Mouse (Mus musculus) embryonic facial prominence, embryonic 11.5 days (tissue): Measurements from ENCODE around the gene Kcnc1. TPM values are rescaled to one million over a fixed set of nuclear protein-coding genes. Genes with fewer than 3 reads are reported as not detected.

Experiments used
- ATAC-seq: fragments of 200-750 bp; cut with Nextera tagmentation; replicated peaks from 2 replicates; pipeline ENCODE4 v1.8.0; 2017; ENCODE audit warnings: low read depth; ENCODE audit not compliant: insufficient number of reproducible peaks, low FRiP score, low TSS enrichment
- DNase-seq: peaks from one replicate; pipeline ENCODE4 v3.0.0-alpha.2; 2015; ENCODE audit warnings: low spot score
- H3K27ac ChIP-seq: fragments of 300-500 bp; sonication (generic); replicated peaks from 2 replicates; pipeline ENCODE4 v1.5.1; 2014; ENCODE audit warnings: mild to moderate bottlenecking, low read depth, low read length, control low read depth
- H3K27me3 ChIP-seq: fragments of 300-500 bp; sonication (generic); 2 replicates; pipeline ENCODE4 v1.6.1; 2014; ENCODE audit warnings: mild to moderate bottlenecking, low read length, moderate library complexity, mixed read lengths; ENCODE audit not compliant: control insufficient read depth, insufficient read depth
- H3K36me3 ChIP-seq: fragments of 300-500 bp; sonication (generic); replicated peaks from 2 replicates; pipeline ENCODE4 v1.6.1; 2014; ENCODE audit warnings: low read depth, mild to moderate bottlenecking, low read length, moderate library complexity, mixed read lengths; ENCODE audit not compliant: control insufficient read depth, insufficient read depth
- H3K4me1 ChIP-seq: fragments of 300-500 bp; sonication (generic); 2 replicates; pipeline ENCODE4 v1.6.1; 2014; ENCODE audit warnings: low read length, mixed read lengths; ENCODE audit not compliant: control insufficient read depth, insufficient read depth
- H3K4me2 ChIP-seq: fragments of 300-500 bp; sonication (generic); 2 replicates; pipeline ENCODE4 v1.6.1; 2014; ENCODE audit warnings: low read depth, mild to moderate bottlenecking, control low read depth, low read length, moderate library complexity
- H3K4me3 ChIP-seq: fragments of 300-500 bp; sonication (generic); 2 replicates; pipeline ENCODE4 v1.5.1; 2014; ENCODE audit warnings: low read depth, low read length, control low read depth
- H3K9ac ChIP-seq: fragments of 300-500 bp; sonication (generic); replicated peaks from 2 replicates; pipeline ENCODE4 v1.6.1; 2014; ENCODE audit warnings: mild to moderate bottlenecking, control low read depth, low read length
- H3K9me3 ChIP-seq: fragments of 300-500 bp; sonication (generic); replicated peaks from 2 replicates; pipeline ENCODE4 v1.6.1; 2016; ENCODE audit warnings: mild to moderate bottlenecking, low read length, inconsistent platforms, mixed read lengths; ENCODE audit not compliant: control insufficient read depth
- WGBS: fragments of 180-500 bp; shearing (Covaris S2); extraction: QIAGEN DNeasy Blood & Tissue Kit; methylation state at CpG from one replicate; pipeline ENCODE4 v1.1.7; 2014; 5-methylcytosine and 5-hydroxymethylcytosine counted together
- polyA plus RNA-seq: library from polyadenylated mRNA; unstranded; fragments of >200 nt; fragmentation: Nextera tagmentation; extraction: Ambion mirVana; gene quantifications from 2 replicates; pipeline ENCODE4 v1.2.1, GENCODE M21; 2014

Kcnc1 gene
- polyA plus RNA-seq, 1 experiment from 2014 or later = 0.55 TPM

DNA sequence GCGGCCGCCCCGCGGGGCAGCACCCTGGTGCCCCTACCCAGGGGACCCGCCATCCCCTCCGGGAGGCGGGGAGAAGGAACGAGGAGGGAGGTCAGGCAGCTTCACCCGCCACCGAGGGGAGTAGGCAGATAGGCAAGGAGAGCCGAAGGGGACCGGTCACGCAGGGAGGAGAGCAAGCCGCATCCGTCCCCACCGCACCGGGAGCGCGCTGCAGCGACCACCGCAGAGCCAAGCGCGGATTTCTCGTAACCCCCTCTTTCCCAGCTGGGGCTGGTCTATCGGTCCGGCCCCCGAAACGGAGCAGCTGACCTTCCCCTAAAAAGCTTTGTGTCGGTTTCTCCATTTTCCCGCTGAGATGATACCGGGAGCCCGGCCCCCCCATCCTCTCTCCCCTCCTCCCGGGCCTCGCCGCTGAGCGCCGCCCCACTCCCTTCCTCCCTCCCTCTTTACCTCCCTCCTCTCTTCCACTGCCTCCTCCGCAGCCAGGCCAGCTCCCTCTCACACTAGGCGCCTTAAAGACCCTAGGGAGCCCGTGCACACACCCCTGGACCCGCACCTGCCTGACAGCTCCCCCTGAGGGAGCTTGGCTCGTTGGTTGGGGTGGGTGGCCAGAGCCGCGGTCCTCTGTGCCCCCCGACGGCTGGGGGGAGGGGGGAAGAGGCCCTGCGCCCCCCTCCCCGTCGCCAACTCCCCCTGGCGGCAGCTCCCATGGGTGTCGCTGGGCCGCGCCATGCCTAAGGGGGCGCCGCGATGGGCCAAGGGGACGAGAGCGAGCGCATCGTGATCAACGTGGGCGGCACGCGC is 833 bp downstream of the Kcnc1 start:
- Histone ChIP-seq H3K4me2 (peak overlapping the region; percentile 94), H3K9ac (peak overlapping the region; percentile 32; the same call in 1 of the 2 replicates), H3K9me3 (no peaks in the 10 kb centered on the region), H3K27ac (no peak overlapping the region), H3K4me3 (peak overlapping the region; percentile 45), H3K36me3 (no peaks in the 10 kb centered on the region), H3K4me1 (peaks cover 3% of the 10 kb centered on the region; the same call in 1 of the 2 replicates), H3K27me3 (peaks cover 50% of the 10 kb centered on the region)
- DNase-seq (no peak), ATAC-seq (no peak; the same call in 1 of the 2 replicates)
- 1% methylated on average over 51 of the region's 64 CpGs for WGBS

DNA sequence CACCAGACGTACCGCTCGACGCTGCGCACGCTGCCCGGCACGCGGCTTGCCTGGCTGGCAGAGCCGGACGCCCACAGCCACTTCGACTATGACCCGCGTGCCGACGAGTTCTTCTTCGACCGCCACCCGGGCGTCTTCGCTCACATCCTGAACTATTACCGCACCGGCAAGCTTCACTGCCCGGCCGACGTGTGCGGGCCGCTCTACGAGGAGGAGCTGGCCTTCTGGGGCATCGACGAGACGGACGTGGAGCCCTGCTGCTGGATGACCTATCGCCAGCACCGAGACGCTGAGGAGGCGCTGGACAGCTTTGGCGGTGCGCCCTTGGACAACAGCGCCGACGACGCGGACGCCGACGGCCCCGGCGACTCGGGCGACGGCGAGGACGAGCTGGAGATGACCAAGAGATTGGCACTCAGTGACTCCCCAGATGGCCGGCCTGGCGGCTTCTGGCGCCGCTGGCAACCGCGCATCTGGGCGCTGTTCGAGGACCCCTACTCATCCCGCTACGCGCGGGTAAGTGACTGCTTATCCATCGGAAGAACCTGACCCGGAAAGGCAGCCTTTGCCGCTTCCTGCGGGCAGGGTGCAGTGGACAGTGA is 1.5 kb downstream of the Kcnc1 start:
- Histone ChIP-seq H3K4me1 (peaks cover 3% of the 10 kb centered on the region; the same call in 1 of the 2 replicates), H3K27ac (no peak overlapping the region), H3K9me3 (no peaks in the 10 kb centered on the region), H3K4me2 (peak overlapping the region; percentile 94), H3K27me3 (peaks cover 50% of the 10 kb centered on the region), H3K9ac (no peak overlapping the region), H3K4me3 (peak overlapping the region; percentile 45; the same call in 1 of the 2 replicates), H3K36me3 (no peaks in the 10 kb centered on the region)
- DNase-seq (no peak), ATAC-seq (no peak)
- 10% methylated on average over 70 of the region's 70 CpGs for WGBS

DNA sequence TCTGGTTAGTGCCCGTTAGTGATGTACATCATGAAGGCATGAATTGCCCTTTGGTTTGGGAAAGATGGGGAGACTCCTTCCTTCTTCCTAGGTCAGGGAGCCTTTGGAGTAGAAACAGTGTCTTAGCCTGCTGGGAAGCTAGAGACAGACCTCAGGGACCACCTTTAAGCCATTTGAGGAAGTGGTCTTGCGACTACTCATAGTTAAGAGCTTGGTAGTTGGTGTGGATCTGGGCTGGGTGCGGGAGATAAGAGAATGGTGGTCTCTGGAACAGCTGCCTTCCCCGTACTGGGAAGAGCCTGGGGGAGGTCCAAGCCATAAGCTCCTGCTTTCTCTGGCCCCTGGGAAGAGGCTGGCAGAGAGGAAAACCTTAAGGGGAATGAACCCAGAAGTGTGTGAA is 2.3 kb downstream of the Kcnc1 start:
- DNase-seq (no peak), ATAC-seq (no peak)
- H3K4me3 ChIP-seq = no peak overlapping the region
- peaks cover 3% of the 10 kb centered on the region; the same call in 1 of the 2 replicates for H3K4me1 ChIP-seq
- WGBS = 55% methylated on average over 4 of the region's 4 CpGs
- no peaks in the 10 kb centered on the region for H3K9me3 ChIP-seq
- no peak overlapping the region for H3K4me2 ChIP-seq
- no peaks in the 10 kb centered on the region for H3K36me3 ChIP-seq
- H3K27ac ChIP-seq = no peak overlapping the region
- H3K27me3 ChIP-seq = peaks cover 50% of the 10 kb centered on the region
- no peak overlapping the region for H3K9ac ChIP-seq

DNA sequence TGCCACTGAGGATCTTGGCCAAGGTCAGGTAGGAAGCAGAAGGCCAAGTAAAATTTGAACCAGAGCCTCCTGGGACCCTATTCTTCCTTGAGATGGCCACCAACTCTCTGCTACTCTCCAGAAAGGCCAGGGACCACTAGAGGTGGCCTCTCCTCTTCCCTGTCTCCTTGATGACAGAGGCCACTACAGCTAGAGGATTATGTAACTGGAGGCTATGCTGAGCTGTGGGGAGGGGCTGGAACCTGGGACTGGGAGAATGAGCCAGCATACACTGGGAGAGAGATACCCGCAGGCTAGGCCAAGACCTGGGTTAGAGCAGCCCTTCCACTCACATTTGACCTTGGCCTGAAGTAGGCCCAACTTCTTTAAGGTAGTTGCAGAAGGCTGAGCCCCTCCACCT is 3.4 kb downstream of the Kcnc1 start:
- DNase-seq (no peak), ATAC-seq (no peak)
- peaks cover 3% of the 10 kb centered on the region; the same call in 1 of the 2 replicates for H3K4me1 ChIP-seq
- H3K27ac ChIP-seq = no peak overlapping the region
- no peaks in the 10 kb centered on the region for H3K36me3 ChIP-seq
- no peaks in the 10 kb centered on the region for H3K9me3 ChIP-seq
- no peak overlapping the region for H3K4me3 ChIP-seq
- no peak overlapping the region for H3K9ac ChIP-seq
- WGBS = 94% methylated on average over 1 of the region's 1 CpGs
- no peak overlapping the region for H3K4me2 ChIP-seq
- H3K27me3 ChIP-seq = peaks cover 47% of the 10 kb centered on the region

DNA sequence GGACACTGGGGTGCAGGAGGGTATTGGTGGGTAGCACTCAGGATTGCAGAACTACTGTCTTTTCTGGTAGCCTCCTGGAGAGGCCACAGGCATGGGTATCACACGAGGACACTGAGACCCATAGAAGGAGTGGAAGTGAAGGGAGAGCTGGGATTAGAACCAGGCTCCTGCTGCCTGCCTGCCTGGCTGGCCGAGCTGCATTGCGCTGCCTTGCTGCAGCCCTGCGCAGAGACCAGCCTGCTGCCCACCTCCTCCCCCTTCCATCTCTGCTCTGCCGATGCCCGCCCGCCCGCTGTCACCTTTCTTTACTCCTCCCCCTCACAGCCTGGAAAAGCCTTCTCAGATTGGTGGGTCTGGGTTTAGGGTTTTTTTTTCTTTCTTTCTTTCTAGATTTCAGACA is 4.0 kb downstream of the Kcnc1 start:
- no peak overlapping the region for H3K27ac ChIP-seq
- H3K4me2 ChIP-seq = no peak overlapping the region
- 50% methylated on average over 8 of the region's 8 CpGs for WGBS
- peaks cover 3% of the 10 kb centered on the region; the same call in 1 of the 2 replicates for H3K4me1 ChIP-seq
- ATAC-seq (no peak), DNase-seq (no peak)
- no peaks in the 10 kb centered on the region for H3K9me3 ChIP-seq
- no peaks in the 10 kb centered on the region for H3K36me3 ChIP-seq
- no peak overlapping the region for H3K4me3 ChIP-seq
- H3K9ac ChIP-seq = no peak overlapping the region
- peaks cover 44% of the 10 kb centered on the region for H3K27me3 ChIP-seq

DNA sequence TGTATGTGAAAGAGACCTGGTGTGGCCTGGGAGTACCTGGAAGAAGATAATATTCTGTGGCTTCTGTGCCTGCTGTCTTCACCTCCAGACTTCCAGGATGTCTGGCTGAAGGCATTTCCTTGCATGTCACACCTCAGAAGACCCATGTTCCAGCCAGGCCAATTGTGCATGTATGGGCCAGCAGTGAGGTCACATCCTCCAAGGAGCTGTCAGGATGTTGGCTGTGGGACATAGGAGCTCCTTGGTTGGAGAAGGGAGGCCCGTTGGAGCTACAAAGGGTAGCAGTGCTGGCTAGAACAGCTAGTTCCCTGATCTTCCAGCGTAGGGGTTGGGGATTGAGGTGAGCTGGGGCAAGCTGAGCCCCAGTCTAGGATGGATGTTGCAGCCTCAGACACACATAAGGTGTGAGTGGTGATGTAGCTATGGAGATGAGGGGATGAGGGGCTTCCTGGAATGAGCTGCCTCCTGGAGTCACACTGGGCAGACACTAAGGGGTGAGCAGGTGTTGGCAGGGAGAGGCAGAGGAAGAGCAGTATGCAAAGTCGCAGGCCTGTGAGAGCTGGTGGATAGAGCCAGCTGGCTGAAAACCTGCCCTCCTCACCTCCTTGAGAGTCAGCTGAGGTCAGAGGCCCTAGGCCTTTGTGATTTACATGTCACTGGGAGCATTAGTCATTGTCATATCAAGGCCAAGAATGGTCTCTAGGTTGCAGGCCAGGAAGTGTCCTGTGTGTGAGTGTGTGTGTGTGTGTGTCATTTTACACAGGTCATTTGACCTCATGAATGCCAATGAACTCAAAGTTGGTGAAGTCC is 5.3 kb downstream of the Kcnc1 start:
- Histone ChIP-seq H3K4me3 (no peak overlapping the region), H3K9me3 (no peaks in the 10 kb centered on the region), H3K27me3 (peaks cover 33% of the 10 kb centered on the region), H3K27ac (no peak overlapping the region), H3K9ac (no peak overlapping the region), H3K4me1 (peaks cover 3% of the 10 kb centered on the region; the same call in 1 of the 2 replicates), H3K4me2 (no peak overlapping the region), H3K36me3 (no peaks in the 10 kb centered on the region)
- no peak for ATAC-seq
- 70% methylated on average over 3 of the region's 3 CpGs for WGBS
- DNase-seq = no peak

DNA sequence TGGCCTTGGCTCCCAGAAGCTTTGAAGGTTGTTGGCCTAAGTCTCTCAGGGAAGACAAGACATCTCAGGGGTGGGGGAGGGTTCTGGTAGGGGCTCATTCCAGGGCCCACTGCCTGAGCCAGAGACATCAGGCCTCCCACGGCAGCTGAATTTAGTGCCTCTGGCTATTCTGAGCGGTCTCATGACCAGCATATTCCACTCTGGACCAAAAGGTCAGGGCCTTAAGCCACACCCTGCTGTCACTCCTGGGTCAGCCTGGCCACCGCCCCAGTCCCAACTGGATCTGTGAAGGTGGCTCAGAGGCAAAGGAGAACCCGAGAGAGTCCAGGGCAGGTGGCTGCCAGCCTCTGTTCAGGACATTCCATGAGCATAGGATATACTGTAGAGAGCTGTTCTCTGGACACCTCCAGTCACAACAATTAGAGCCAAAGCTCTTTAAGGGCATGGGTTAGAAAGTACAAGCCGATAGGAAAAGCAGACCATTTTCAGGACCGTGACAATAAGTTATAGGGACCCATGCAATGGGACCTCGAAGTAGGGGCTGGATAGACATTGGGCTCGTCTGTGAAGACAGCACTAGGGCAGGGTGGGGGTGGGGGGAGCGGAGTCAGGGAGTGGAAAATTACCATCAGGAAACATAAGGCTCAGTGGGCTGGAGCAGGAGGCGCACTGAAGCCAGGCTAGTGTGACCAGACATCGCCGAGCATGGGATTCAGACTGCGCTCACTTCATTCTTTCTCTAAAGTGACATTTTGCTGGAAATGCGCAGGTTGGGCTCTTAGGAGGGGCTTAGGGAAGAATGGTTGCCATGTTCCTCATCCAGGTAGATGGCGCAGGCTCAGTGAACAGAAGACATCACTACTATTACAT is 7.6 kb downstream of the Kcnc1 start:
- Histone ChIP-seq H3K4me3 (no peak overlapping the region), H3K27ac (no peak overlapping the region), H3K36me3 (no peaks in the 10 kb centered on the region), H3K27me3 (peaks cover 11% of the 10 kb centered on the region), H3K4me2 (no peak overlapping the region), H3K9me3 (no peaks in the 10 kb centered on the region), H3K4me1 (no peaks in the 10 kb centered on the region), H3K9ac (no peak overlapping the region)
- 83% methylated on average over 15 of the region's 15 CpGs for WGBS
- ATAC-seq = no peak
- DNase-seq = no peak
